Mouse (Mus musculus): ENCODE data around the gene Tead1. TPM values are rescaled to one million over a fixed set of nuclear protein-coding genes. Genes with fewer than 3 reads are reported as not detected.

Tead1 gene
- polyA plus RNA-seq, 1 experiment, result 2.1 TPM

DNA sequence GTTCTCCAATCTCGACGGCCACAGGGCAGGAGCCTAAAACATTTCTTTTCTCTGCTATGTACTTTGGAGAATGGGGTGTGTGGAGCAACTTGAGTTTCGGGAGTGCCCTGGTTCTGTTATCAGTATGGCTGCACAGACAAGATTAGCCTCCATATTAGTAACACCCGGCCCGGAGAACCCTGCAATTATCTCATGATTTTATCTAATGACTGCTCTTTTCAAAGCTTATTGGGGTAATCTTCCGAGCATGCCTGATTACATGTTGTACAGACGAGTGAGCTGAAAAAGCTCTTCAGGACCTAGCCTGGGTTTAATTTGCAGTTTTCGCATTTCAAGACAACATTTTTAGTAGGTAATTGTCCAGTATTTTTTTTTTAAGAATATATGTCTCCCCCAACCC lies 122.6 kb downstream of the Tead1 start:
- no peaks in the 10 kb centered on the region for H3K4me1 ChIP-seq (ENCODE audit: control insufficient read depth, insufficient read depth, low read length)
- no peaks in the 10 kb centered on the region for H3K36me3 ChIP-seq (ENCODE audit: control insufficient read depth, insufficient read depth, low read length)
- H3K27ac ChIP-seq (ENCODE audit: control insufficient read depth, insufficient read depth, low read depth, low read length), result no peak overlapping the region
- no peak overlapping the region for H3K4me3 ChIP-seq (ENCODE audit: control insufficient read depth, low read depth, low read length)
- no peak for TF ChIP-seq CTCF (IDR thresholded peaks at IDR 0.05; ENCODE audit: control insufficient read depth, insufficient read depth, insufficient replicate concordance, low read depth, low read length)
- no peak for TF ChIP-seq POLR2A (IDR thresholded peaks at IDR 0.05; ENCODE audit: control insufficient read depth, low read depth, low read length)
- H3K27me3 ChIP-seq (ENCODE audit: control insufficient read depth, insufficient read depth, low read length), result no peaks in the 10 kb centered on the region

GRCm38 (mm10) chr7:112806718-112807400 lies 127.7 kb downstream of the Tead1 start:
- Histone ChIP-seq H3K27ac (ENCODE audit: control insufficient read depth, insufficient read depth, low read depth, low read length) (no peak overlapping the region), H3K36me3 (ENCODE audit: control insufficient read depth, insufficient read depth, low read length) (no peaks in the 10 kb centered on the region), H3K4me3 (ENCODE audit: control insufficient read depth, low read depth, low read length) (no peak overlapping the region), H3K27me3 (ENCODE audit: control insufficient read depth, insufficient read depth, low read length) (no peaks in the 10 kb centered on the region), H3K4me1 (ENCODE audit: control insufficient read depth, insufficient read depth, low read length) (no peaks in the 10 kb centered on the region)
- TF ChIP-seq CTCF (IDR thresholded peaks at IDR 0.05; ENCODE audit: control insufficient read depth, insufficient read depth, insufficient replicate concordance, low read depth, low read length), result no peak
- no peak for TF ChIP-seq POLR2A (IDR thresholded peaks at IDR 0.05; ENCODE audit: control insufficient read depth, low read depth, low read length)

DNA sequence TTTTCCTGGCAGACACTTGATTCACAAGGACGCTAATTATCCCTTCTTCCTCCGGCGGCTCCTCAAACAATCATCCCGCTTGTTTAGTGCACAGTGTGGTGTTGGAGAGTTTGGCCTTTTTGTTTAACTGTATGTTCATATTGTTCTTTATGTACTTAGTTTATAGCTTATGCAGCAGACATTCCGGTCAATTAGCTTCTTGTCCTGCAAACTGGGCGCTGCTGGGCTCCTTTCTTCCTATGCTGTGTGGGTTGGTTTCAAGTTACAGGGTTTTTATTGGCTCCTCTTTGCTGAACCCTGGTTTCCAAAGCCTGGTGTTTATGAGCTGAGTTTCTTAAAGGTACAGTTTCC lies 128.3 kb downstream of the Tead1 start:
- Histone ChIP-seq H3K4me3 (ENCODE audit: control insufficient read depth, low read depth, low read length) (no peak overlapping the region), H3K36me3 (ENCODE audit: control insufficient read depth, insufficient read depth, low read length) (no peaks in the 10 kb centered on the region), H3K27ac (ENCODE audit: control insufficient read depth, insufficient read depth, low read depth, low read length) (no peak overlapping the region), H3K4me1 (ENCODE audit: control insufficient read depth, insufficient read depth, low read length) (no peaks in the 10 kb centered on the region), H3K27me3 (ENCODE audit: control insufficient read depth, insufficient read depth, low read length) (no peaks in the 10 kb centered on the region)
- TF ChIP-seq POLR2A (IDR thresholded peaks at IDR 0.05; ENCODE audit: control insufficient read depth, low read depth, low read length) (no peak), CTCF (IDR thresholded peaks at IDR 0.05; ENCODE audit: control insufficient read depth, insufficient read depth, insufficient replicate concordance, low read depth, low read length) (no peak)

- no peaks in the 10 kb centered on the region for H3K4me1 ChIP-seq (ENCODE audit: control insufficient read depth, insufficient read depth, low read length)
- no peaks in the 10 kb centered on the region for H3K36me3 ChIP-seq (ENCODE audit: control insufficient read depth, insufficient read depth, low read length)
- no peaks in the 10 kb centered on the region for H3K27me3 ChIP-seq (ENCODE audit: control insufficient read depth, insufficient read depth, low read length)
- no peak overlapping the region for H3K4me3 ChIP-seq (ENCODE audit: control insufficient read depth, low read depth, low read length)
- TF ChIP-seq POLR2A (IDR thresholded peaks at IDR 0.05; ENCODE audit: control insufficient read depth, low read depth, low read length) (no peak), CTCF (IDR thresholded peaks at IDR 0.05; ENCODE audit: control insufficient read depth, insufficient read depth, insufficient replicate concordance, low read depth, low read length) (no peak)
- no peak overlapping the region for H3K27ac ChIP-seq (ENCODE audit: control insufficient read depth, insufficient read depth, low read depth, low read length)
These were observed 131.6 kb downstream of the Tead1 start for GRCm38 (mm10) chr7:112810752-112811151.

DNA sequence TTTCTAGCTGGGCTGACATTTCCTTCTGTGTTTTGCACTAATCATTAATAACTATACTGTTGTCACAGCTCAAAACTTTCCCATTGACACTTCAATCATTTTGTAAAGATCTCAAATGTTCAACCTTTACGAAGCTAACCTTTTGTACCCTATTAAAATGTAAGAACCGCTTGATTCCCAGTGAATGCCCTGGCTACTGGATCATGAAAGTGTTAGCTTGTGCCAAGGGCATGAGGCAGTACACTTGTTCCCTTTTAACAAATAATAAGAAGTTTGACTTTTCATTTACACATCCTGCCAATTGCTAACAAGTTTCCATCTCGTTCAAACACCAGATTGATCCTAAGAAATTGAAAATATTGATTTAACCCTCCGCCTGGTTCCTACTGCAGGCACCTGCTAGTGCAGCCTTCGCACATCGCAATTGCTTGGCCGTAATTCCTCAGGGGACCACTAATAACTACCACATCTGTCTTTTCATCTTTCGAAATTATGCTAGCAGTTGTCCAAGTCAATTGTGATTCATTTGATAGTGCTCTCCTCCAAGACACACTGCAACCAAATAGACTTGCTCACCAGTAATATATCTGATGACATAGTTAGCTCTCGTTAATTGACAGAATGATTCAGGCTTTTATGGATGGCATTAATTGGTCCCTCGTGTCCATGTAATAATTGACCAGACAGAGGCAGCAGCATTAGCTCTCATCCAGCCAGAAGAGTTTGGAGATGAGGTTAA lies 133.1 kb downstream of the Tead1 start:
- H3K4me1 ChIP-seq (ENCODE audit: control insufficient read depth, insufficient read depth, low read length), result no peaks in the 10 kb centered on the region
- no peaks in the 10 kb centered on the region for H3K27me3 ChIP-seq (ENCODE audit: control insufficient read depth, insufficient read depth, low read length)
- H3K36me3 ChIP-seq (ENCODE audit: control insufficient read depth, insufficient read depth, low read length), result no peaks in the 10 kb centered on the region
- H3K27ac ChIP-seq (ENCODE audit: control insufficient read depth, insufficient read depth, low read depth, low read length), result no peak overlapping the region
- TF ChIP-seq POLR2A (IDR thresholded peaks at IDR 0.05; ENCODE audit: control insufficient read depth, low read depth, low read length) (no peak), CTCF (IDR thresholded peaks at IDR 0.05; ENCODE audit: control insufficient read depth, insufficient read depth, insufficient replicate concordance, low read depth, low read length) (no peak)
- H3K4me3 ChIP-seq (ENCODE audit: control insufficient read depth, low read depth, low read length), result no peak overlapping the region

DNA sequence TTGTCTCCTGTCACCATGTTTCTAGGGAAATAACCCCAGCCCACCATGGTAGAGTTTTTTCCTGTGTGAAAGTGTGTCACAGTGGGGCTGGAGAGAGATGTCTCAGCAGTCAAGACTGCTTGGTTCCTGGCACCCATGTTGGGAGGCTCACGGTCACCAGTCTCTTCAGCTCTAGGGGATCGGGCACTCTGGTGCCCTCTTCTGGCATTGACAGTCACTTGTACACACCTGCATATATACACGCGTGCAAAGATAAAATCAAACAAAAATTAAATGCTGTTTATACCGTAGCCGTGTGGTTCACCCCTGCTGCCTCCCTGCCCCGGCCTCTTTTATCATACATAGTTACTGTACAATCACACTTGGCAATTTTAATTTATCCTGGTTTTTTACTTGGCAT lies 134.0 kb downstream of the Tead1 start:
- H3K27me3 ChIP-seq (ENCODE audit: control insufficient read depth, insufficient read depth, low read length), result no peaks in the 10 kb centered on the region
- H3K4me3 ChIP-seq (ENCODE audit: control insufficient read depth, low read depth, low read length), result no peak overlapping the region
- no peaks in the 10 kb centered on the region for H3K36me3 ChIP-seq (ENCODE audit: control insufficient read depth, insufficient read depth, low read length)
- TF ChIP-seq POLR2A (IDR thresholded peaks at IDR 0.05; ENCODE audit: control insufficient read depth, low read depth, low read length) (no peak), CTCF (IDR thresholded peaks at IDR 0.05; ENCODE audit: control insufficient read depth, insufficient read depth, insufficient replicate concordance, low read depth, low read length) (no peak)
- H3K4me1 ChIP-seq (ENCODE audit: control insufficient read depth, insufficient read depth, low read length), result no peaks in the 10 kb centered on the region
- no peak overlapping the region for H3K27ac ChIP-seq (ENCODE audit: control insufficient read depth, insufficient read depth, low read depth, low read length)

- Histone ChIP-seq H3K4me1 (ENCODE audit: control insufficient read depth, insufficient read depth, low read length) (no peaks in the 10 kb centered on the region), H3K4me3 (ENCODE audit: control insufficient read depth, low read depth, low read length) (no peak overlapping the region), H3K27ac (ENCODE audit: control insufficient read depth, insufficient read depth, low read depth, low read length) (no peak overlapping the region), H3K36me3 (ENCODE audit: control insufficient read depth, insufficient read depth, low read length) (no peaks in the 10 kb centered on the region), H3K27me3 (ENCODE audit: control insufficient read depth, insufficient read depth, low read length) (no peaks in the 10 kb centered on the region)
- TF ChIP-seq POLR2A (IDR thresholded peaks at IDR 0.05; ENCODE audit: control insufficient read depth, low read depth, low read length) (no peak), CTCF (IDR thresholded peaks at IDR 0.05; ENCODE audit: control insufficient read depth, insufficient read depth, insufficient replicate concordance, low read depth, low read length) (no peak)
These were observed 134.7 kb downstream of the Tead1 start for GRCm38 (mm10) chr7:112813731-112814306.

Data from testis, adult 2 months (tissue).